Mouse (Mus musculus) thymus, postnatal 10 days (tissue): ENCODE data around the gene Aipl1.
A peak's percentile ranks its signal among the peaks of the same experiment; 100 is the strongest.

ENCODE experiments used
- DNase-seq, 2 experiments: peaks; one replicate each; pipeline ENCODE4 v3.0.0; 2021; ENCODE audit warnings: low spot score in 2 of 2

The Aipl1 gene

GRCm38 (mm10) chr11:72050168-72050894, 13.0 kb upstream of the Aipl1 start:
- no peak for DNase-seq

GRCm38 (mm10) chr11:72049171-72049759, 12.0 kb upstream of the Aipl1 start:
- no peak for DNase-seq

- DNase-seq = no peak
These were observed 11.4 kb upstream of the Aipl1 start for GRCm38 (mm10) chr11:72048730-72049129.

GRCm38 (mm10) chr11:72044231-72044630, 6.9 kb upstream of the Aipl1 start:
- no peak for DNase-seq

- no peak for DNase-seq
These were observed 5.3 kb upstream of the Aipl1 start for GRCm38 (mm10) chr11:72042631-72043030.

GRCm38 (mm10) chr11:72041768-72042607, 4.7 kb upstream of the Aipl1 start, which contains the start of gene Pimreg:
Gene Pimreg (plus strand): TSS chr11:72042032.
- peak; percentile 91 to 92 for DNase-seq

GRCm38 (mm10) chr11:72041290-72041767, 4.0 kb upstream of the Aipl1 start:
- no peak for DNase-seq

- no peak for DNase-seq
These were observed 2.5 kb upstream of the Aipl1 start for GRCm38 (mm10) chr11:72039599-72040386.

GRCm38 (mm10) chr11:72037996-72038395, 687 bp upstream of the Aipl1 start:
- DNase-seq = peak; percentile 40 to 76

GRCm38 (mm10) chr11:72032589-72032988, 4.7 kb downstream of the Aipl1 start:
- DNase-seq = no peak

GRCm38 (mm10) chr11:72032091-72032490, 5.2 kb downstream of the Aipl1 start:
- no peak for DNase-seq

GRCm38 (mm10) chr11:72031353-72031752, 6.0 kb downstream of the Aipl1 start:
- no peak for DNase-seq

GRCm38 (mm10) chr11:72029143-72029542, 8.2 kb downstream of the Aipl1 start:
- DNase-seq = no peak

GRCm38 (mm10) chr11:72027836-72028235, 9.5 kb downstream of the Aipl1 start:
- DNase-seq = no peak

GRCm38 (mm10) chr11:72026516-72026915, 10.8 kb downstream of the Aipl1 start:
- DNase-seq = no peak

- DNase-seq = peak in 1 of 2 experiments; percentile 53
These were observed 11.5 kb downstream of the Aipl1 start for GRCm38 (mm10) chr11:72025843-72026242.

- peak; percentile 20 to 64 for DNase-seq
These were observed 13.0 kb downstream of the Aipl1 start for GRCm38 (mm10) chr11:72024193-72024781.

GRCm38 (mm10) chr11:72023581-72023980, 13.7 kb downstream of the Aipl1 start:
- DNase-seq = no peak

GRCm38 (mm10) chr11:72022827-72023226, 14.5 kb downstream of the Aipl1 start:
- no peak for DNase-seq

- no peak for DNase-seq
These were observed 16.3 kb downstream of the Aipl1 start for GRCm38 (mm10) chr11:72021015-72021414.

GRCm38 (mm10) chr11:72017253-72017601, 20.1 kb downstream of the Aipl1 start:
- DNase-seq = no peak
